Mouse (Mus musculus): ENCODE results near the gene 4921504E06Rik. TPM values are rescaled to one million over a fixed set of nuclear protein-coding genes. Genes with fewer than 3 reads are reported as not detected.

4921504E06Rik gene
- not detected for polyA plus RNA-seq (2014; fragmentation: Illumina TruSeq; extraction: RNeasy Lipid Tissue Mini Kit (QIAGEN cat#74804))

GRCm38 (mm10) chr2:19553821-19554592 is at the start of gene 4921504E06Rik:
Gene 4921504E06Rik, minus strand, starts transcription at chr2:19553914.

DNA sequence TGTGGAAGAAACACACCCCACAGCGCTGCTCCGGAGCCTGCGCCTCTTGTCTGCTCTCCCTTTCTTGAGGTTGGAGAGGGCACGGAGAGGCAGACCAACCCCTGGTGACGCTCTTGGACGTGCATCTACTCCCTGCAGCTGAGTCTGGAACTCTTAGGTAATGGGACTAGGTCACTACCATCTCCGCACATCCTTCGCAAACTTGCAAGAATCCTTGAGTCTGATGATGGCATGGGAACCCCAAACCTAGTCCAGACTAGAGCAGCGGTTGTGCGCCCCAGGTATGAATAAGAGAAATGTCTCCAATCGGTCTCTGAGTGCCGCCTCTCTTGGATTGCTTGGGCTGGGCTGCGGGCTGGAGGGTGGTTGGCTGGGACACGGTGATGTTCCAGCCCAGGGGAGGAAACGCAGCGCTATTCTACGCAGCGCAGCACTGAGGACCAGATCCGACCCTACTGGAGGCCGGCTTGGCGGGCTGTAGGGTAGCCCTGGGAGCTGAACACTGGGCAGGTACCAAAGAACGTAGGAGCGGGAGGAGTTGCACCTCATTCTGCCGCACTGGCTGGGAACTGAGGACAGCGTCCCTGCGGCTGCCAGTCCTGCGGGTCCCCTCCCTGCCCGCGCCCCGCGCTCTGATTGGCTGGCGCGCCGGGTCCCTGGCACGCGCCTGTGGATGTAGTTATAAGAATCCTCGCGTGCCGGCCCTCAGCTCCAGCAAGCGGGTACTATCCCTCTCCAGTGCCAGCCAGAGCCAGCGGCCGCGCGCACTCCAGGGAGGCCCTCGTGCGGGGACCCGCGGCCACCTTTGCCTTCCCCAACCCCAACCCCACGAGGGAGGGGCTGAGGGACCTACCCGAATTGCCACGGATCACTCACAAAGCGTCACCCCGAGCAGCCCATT is 108.5 kb downstream of the 4921504E06Rik start, which contains the start of gene Ptf1a:
Gene Ptf1a, plus strand, starts transcription at position 733 of the 901 bp plus-strand sequence.

Other genes with a start within 250 kb of the 4921504E06Rik start
- gene Msrb2, start 182.5 kb downstream of the 4921504E06Rik start, polyA plus RNA-seq (2014; fragmentation: Illumina TruSeq; extraction: RNeasy Lipid Tissue Mini Kit (QIAGEN cat#74804)) = 26.8 TPM
- not detected for gene Ptf1a, start 108.3 kb downstream of the 4921504E06Rik start, polyA plus RNA-seq (2014; fragmentation: Illumina TruSeq; extraction: RNeasy Lipid Tissue Mini Kit (QIAGEN cat#74804))
- 24.9 TPM for gene Otud1, start 103.8 kb upstream of the 4921504E06Rik start, polyA plus RNA-seq (2014; fragmentation: Illumina TruSeq; extraction: RNeasy Lipid Tissue Mini Kit (QIAGEN cat#74804))

Measured in ovary, adult 10 weeks (tissue).